Mouse (Mus musculus) midbrain, embryonic 14.5 days (tissue): ENCODE results near the gene Chsy1. TPM values are rescaled to one million over a fixed set of nuclear protein-coding genes. Genes with fewer than 3 reads are reported as not detected.
A peak's percentile ranks its signal among the peaks of the same experiment; 100 is the strongest.

Source experiments
- ATAC-seq: fragments of 200-750 bp; cut with Nextera tagmentation; 2 replicates; pipeline ENCODE4 v1.8.0; 2017; ENCODE audit warnings: moderate number of reproducible peaks, moderate library complexity; ENCODE audit not compliant: low FRiP score, low TSS enrichment
- DNase-seq: peaks from one replicate; pipeline ENCODE4 v3.0.0-alpha.2; 2015
- H3K27ac ChIP-seq: fragments of 300-500 bp; sonication (generic); replicated peaks from 2 replicates; pipeline ENCODE4 v1.5.1; 2014; ENCODE audit warnings: mild to moderate bottlenecking, low read depth, low read length, moderate library complexity
- H3K27me3 ChIP-seq: fragments of 300-500 bp; sonication (generic); 2 replicates; pipeline ENCODE4 v1.6.1; 2014; ENCODE audit warnings: low read length, control low read depth, mixed read lengths; ENCODE audit not compliant: control insufficient read depth, insufficient read depth
- H3K36me3 ChIP-seq: fragments of 300-500 bp; sonication (generic); 2 replicates; pipeline ENCODE4 v1.6.1; 2014; ENCODE audit warnings: low read length, control low read depth; ENCODE audit not compliant: control insufficient read depth, insufficient read depth
- H3K4me1 ChIP-seq: fragments of 300-500 bp; sonication (generic); 2 replicates; pipeline ENCODE4 v1.6.1; 2014; ENCODE audit warnings: mild to moderate bottlenecking, antibody characterized with exemption, low read length, control low read depth; ENCODE audit not compliant: control insufficient read depth, insufficient read depth
- H3K4me2 ChIP-seq: fragments of 300-500 bp; sonication (generic); 2 replicates; pipeline ENCODE4 v1.6.1; 2014; ENCODE audit warnings: mild to moderate bottlenecking, low read length, moderate library complexity
- H3K4me3 ChIP-seq: fragments of 300-500 bp; sonication (generic); replicated peaks from 2 replicates; pipeline ENCODE4 v1.5.1; 2014; ENCODE audit warnings: low read depth, low read length
- H3K9ac ChIP-seq: fragments of 300-500 bp; sonication (generic); replicated peaks from 2 replicates; pipeline ENCODE4 v1.6.1; 2014; ENCODE audit warnings: mild to moderate bottlenecking, low read length, moderate library complexity
- H3K9me3 ChIP-seq: fragments of 300-500 bp; sonication (generic); 2 replicates; pipeline ENCODE4 v1.6.1; 2016; ENCODE audit warnings: low read length, control low read depth, mixed read lengths; ENCODE audit not compliant: control insufficient read depth
- WGBS: fragments of 180-500 bp; shearing (Covaris S2); extraction: QIAGEN DNeasy Blood & Tissue Kit; methylation state at CpG from one replicate; pipeline ENCODE4 v1.1.7; 2014; 5-methylcytosine and 5-hydroxymethylcytosine counted together
- polyA plus RNA-seq: library from polyadenylated mRNA; unstranded; fragments of >200 nt; fragmentation: Nextera tagmentation; extraction: Ambion mirVana; gene quantifications from 2 replicates; pipeline ENCODE4 v1.2.1, GENCODE M21; 2014

Chsy1 gene
- polyA plus RNA-seq, 1 experiment from 2014 or later = 16.0 TPM

GRCm38 (mm10) chr7:66138878-66139277 is 29.6 kb downstream of the Chsy1 start:
- no peak for DNase-seq
- Histone ChIP-seq H3K27ac (no peak overlapping the region), H3K4me3 (no peak overlapping the region), H3K9me3 (no peaks in the 10 kb centered on the region), H3K36me3 (no peaks in the 10 kb centered on the region), H3K27me3 (no peaks in the 10 kb centered on the region), H3K9ac (no peak overlapping the region), H3K4me1 (peaks cover 44% of the 10 kb centered on the region), H3K4me2 (no peak overlapping the region)
- ATAC-seq = no peak
- 91% methylated on average over 5 of the region's 5 CpGs for WGBS

- 59% methylated on average over 3 of the region's 3 CpGs for WGBS
- no peak for ATAC-seq
These were observed 30.8 kb downstream of the Chsy1 start for GRCm38 (mm10) chr7:66140095-66140494.

GRCm38 (mm10) chr7:66140923-66141570 is 31.7 kb downstream of the Chsy1 start:
- H3K4me1 ChIP-seq = peaks cover 37% of the 10 kb centered on the region
- no peak for ATAC-seq
- WGBS = 44% methylated on average over 4 of the region's 4 CpGs

More at GRCm38 (mm10) chr7:66140095-66140494, 30.8 kb downstream of the Chsy1 start:
- Histone ChIP-seq H3K9me3 (no peaks in the 10 kb centered on the region), H3K4me2 (no peak overlapping the region), H3K9ac (no peak overlapping the region), H3K27ac (peak overlapping the region; percentile 63; the same call in 1 of the 2 replicates), H3K4me3 (no peak overlapping the region), H3K27me3 (no peaks in the 10 kb centered on the region), H3K36me3 (no peaks in the 10 kb centered on the region), H3K4me1 (peaks cover 44% of the 10 kb centered on the region)
- DNase-seq = no peak

GRCm38 (mm10) chr7:66142514-66142913 is 33.2 kb downstream of the Chsy1 start:
- Histone ChIP-seq H3K4me3 (no peak overlapping the region), H3K4me1 (peaks cover 25% of the 10 kb centered on the region), H3K27me3 (no peaks in the 10 kb centered on the region), H3K4me2 (no peak overlapping the region), H3K9ac (no peak overlapping the region), H3K27ac (peak overlapping the region; percentile 57; the same call in 1 of the 2 replicates), H3K36me3 (no peaks in the 10 kb centered on the region), H3K9me3 (no peaks in the 10 kb centered on the region)
- 69% methylated on average over 7 of the region's 7 CpGs for WGBS
- no peak; the same call in 1 of the 2 replicates for ATAC-seq
- DNase-seq = peak; percentile 39

More at GRCm38 (mm10) chr7:66140923-66141570, 31.7 kb downstream of the Chsy1 start:
- no peak overlapping the region for H3K9ac ChIP-seq
- H3K36me3 ChIP-seq = no peaks in the 10 kb centered on the region
- no peak overlapping the region for H3K4me3 ChIP-seq
- no peaks in the 10 kb centered on the region for H3K27me3 ChIP-seq
- no peak overlapping the region for H3K4me2 ChIP-seq
- DNase-seq = peak; percentile 50
- no peaks in the 10 kb centered on the region for H3K9me3 ChIP-seq
- peak overlapping the region; percentile 63; the same call in 1 of the 2 replicates for H3K27ac ChIP-seq

GRCm38 (mm10) chr7:66144543-66144942 is 35.2 kb downstream of the Chsy1 start:
- no peaks in the 10 kb centered on the region for H3K36me3 ChIP-seq
- no peak overlapping the region for H3K9ac ChIP-seq
- H3K9me3 ChIP-seq = no peaks in the 10 kb centered on the region
- no peak for DNase-seq
- no peaks in the 10 kb centered on the region for H3K27me3 ChIP-seq
- no peak overlapping the region for H3K4me2 ChIP-seq
- H3K4me1 ChIP-seq = peaks cover 24% of the 10 kb centered on the region
- WGBS = 100% methylated on average over 2 of the region's 2 CpGs
- no peak overlapping the region for H3K4me3 ChIP-seq
- H3K27ac ChIP-seq = no peak overlapping the region
- no peak for ATAC-seq

GRCm38 (mm10) chr7:66147156-66147555 is 37.8 kb downstream of the Chsy1 start:
- H3K9ac ChIP-seq = no peak overlapping the region

GRCm38 (mm10) chr7:66147816-66148215 is 38.5 kb downstream of the Chsy1 start:
- 98% methylated on average over 3 of the region's 3 CpGs for WGBS
- no peaks in the 10 kb centered on the region for H3K9me3 ChIP-seq
- DNase-seq (no peak), ATAC-seq (no peak)
- no peak overlapping the region for H3K4me2 ChIP-seq
- H3K4me3 ChIP-seq = no peak overlapping the region
- H3K9ac ChIP-seq = no peak overlapping the region
- H3K27ac ChIP-seq = no peak overlapping the region
- peaks cover 4% of the 10 kb centered on the region; the same call in 1 of the 2 replicates for H3K36me3 ChIP-seq
- peaks cover 5% of the 10 kb centered on the region for H3K4me1 ChIP-seq
- no peaks in the 10 kb centered on the region for H3K27me3 ChIP-seq

More at GRCm38 (mm10) chr7:66147156-66147555, 37.8 kb downstream of the Chsy1 start:
- Histone ChIP-seq H3K27me3 (no peaks in the 10 kb centered on the region), H3K4me3 (no peak overlapping the region), H3K9me3 (no peaks in the 10 kb centered on the region), H3K4me1 (peaks cover 10% of the 10 kb centered on the region), H3K36me3 (no peaks in the 10 kb centered on the region), H3K27ac (no peak overlapping the region), H3K4me2 (no peak overlapping the region)
- DNase-seq = no peak
- no peak for ATAC-seq
- 97% methylated on average over 1 of the region's 1 CpGs for WGBS

GRCm38 (mm10) chr7:66149506-66149905 is 40.2 kb downstream of the Chsy1 start:
- WGBS = 89% methylated on average over 8 of the region's 8 CpGs

GRCm38 (mm10) chr7:66150411-66150810 is 41.1 kb downstream of the Chsy1 start:
- H3K27ac ChIP-seq = no peak overlapping the region
- H3K9me3 ChIP-seq = no peaks in the 10 kb centered on the region
- H3K4me3 ChIP-seq = no peak overlapping the region
- H3K9ac ChIP-seq = no peak overlapping the region
- H3K4me1 ChIP-seq = 0 out of 2 replicates have a peak, but pooled peaks cover 4% of the 10 kb centered on the region
- DNase-seq (no peak), ATAC-seq (no peak)
- H3K4me2 ChIP-seq = no peak overlapping the region
- no peaks in the 10 kb centered on the region for H3K27me3 ChIP-seq
- H3K36me3 ChIP-seq = peaks cover 5% of the 10 kb centered on the region; the same call in 1 of the 2 replicates
- WGBS = 90% methylated on average over 3 of the region's 3 CpGs

More at GRCm38 (mm10) chr7:66149506-66149905, 40.2 kb downstream of the Chsy1 start:
- Histone ChIP-seq H3K27me3 (no peaks in the 10 kb centered on the region), H3K27ac (no peak overlapping the region), H3K4me1 (0 out of 2 replicates have a peak, but pooled peaks cover 4% of the 10 kb centered on the region), H3K9ac (no peak overlapping the region), H3K4me2 (no peak overlapping the region), H3K36me3 (peaks cover 5% of the 10 kb centered on the region; the same call in 1 of the 2 replicates), H3K4me3 (no peak overlapping the region), H3K9me3 (no peaks in the 10 kb centered on the region)
- DNase-seq = no peak
- no peak for ATAC-seq
